Mouse (Mus musculus) MEL (cell line): ENCODE measurements at regions not wholly inside any gene's neighbourhood (a gene's known extent, or its start where the extent isn't known, plus 50 kb on each side); places are given as distances from the start of the nearest gene placed in this dataset.

Experiments
- CHD2 ChIP-seq: IDR thresholded peaks from 2 replicates; pipeline ENCODE4 v1.6.1; 2011; ENCODE audit warnings: low read length, improper control_type of control experiment
- CTCF ChIP-seq, 3 experiments: IDR thresholded peaks in 2 of 3; conservative IDR thresholded peaks in 1 of 3; 2 replicates each; pipeline ENCODE4 v1.5.1; 2011 to 2012; ENCODE audit warnings: low read length in 3 of 3, low read depth in 2 of 3, mild to moderate bottlenecking in 2 of 3, improper control_type of control experiment in 1 of 3, inconsistent platforms in 1 of 3, mixed read lengths in 1 of 3, moderate library complexity in 1 of 3; ENCODE audit not compliant: control insufficient read depth in 1 of 3, insufficient read depth in 1 of 3, poor library complexity in 1 of 3, severe bottlenecking in 1 of 3
- EP300 ChIP-seq, 2 experiments: IDR thresholded peaks; 2 replicates each; pipeline ENCODE4 v1.6.1; 2011; ENCODE audit warnings: improper control_type of control experiment in 2 of 2, low read length in 2 of 2, low read depth in 1 of 2, mild to moderate bottlenecking in 1 of 2
- ETS1 ChIP-seq: IDR thresholded peaks from 2 replicates; pipeline ENCODE4 v1.6.1; 2012; ENCODE audit warnings: low read depth, mild to moderate bottlenecking, inconsistent platforms, low read length, improper control_type of control experiment, moderate library complexity
- GATA1 ChIP-seq: IDR thresholded peaks from 2 replicates; pipeline ENCODE4 v1.6.1; 2011; ENCODE audit warnings: low read depth, low read length, improper control_type of control experiment
- HCFC1 ChIP-seq: IDR thresholded peaks from 2 replicates; pipeline ENCODE4 v1.6.1; 2012; ENCODE audit warnings: low read depth, mild to moderate bottlenecking, inconsistent platforms, low read length, improper control_type of control experiment, moderate library complexity
- KAT2A ChIP-seq: conservative IDR thresholded peaks from 2 replicates; pipeline ENCODE4 v1.6.1; 2012; ENCODE audit warnings: low read depth, low read length, improper control_type of control experiment, inconsistent platforms
- MAZ ChIP-seq: IDR thresholded peaks from 2 replicates; pipeline ENCODE4 v1.6.1; 2012; ENCODE audit warnings: low read depth, mild to moderate bottlenecking, inconsistent platforms, low read length, improper control_type of control experiment
- MEF2A ChIP-seq: IDR thresholded peaks from 2 replicates; pipeline ENCODE4 v1.6.1; 2014; ENCODE audit warnings: low read depth, mild to moderate bottlenecking, inconsistent platforms, low read length, improper control_type of control experiment; ENCODE audit not compliant: poor library complexity, insufficient replicate concordance, severe bottlenecking; ENCODE audit errors: extremely low read depth
- POLR2A ChIP-seq, 2 experiments: IDR thresholded peaks; 2 replicates each; pipeline ENCODE4 v1.6.1; 2011 to 2012; ENCODE audit warnings: low read length in 2 of 2, mild to moderate bottlenecking in 2 of 2, control low read depth in 1 of 2, improper control_type of control experiment in 1 of 2, low read depth in 1 of 2, moderate library complexity in 1 of 2; ENCODE audit not compliant: control insufficient read depth in 1 of 2, insufficient read depth in 1 of 2, poor library complexity in 1 of 2
- SIN3A ChIP-seq: IDR thresholded peaks from 2 replicates; pipeline ENCODE4 v1.6.1; 2012; ENCODE audit warnings: low read length, improper control_type of control experiment, inconsistent platforms
- TCF12 ChIP-seq: IDR thresholded peaks from 2 replicates; pipeline ENCODE4 v1.6.1; 2014; ENCODE audit warnings: low read depth, mild to moderate bottlenecking, inconsistent platforms, low read length, improper control_type of control experiment, moderate library complexity
- USF1 ChIP-seq: IDR thresholded peaks from 2 replicates; pipeline ENCODE4 v1.6.1; 2014; ENCODE audit warnings: low read depth, mild to moderate bottlenecking, inconsistent platforms, low read length, improper control_type of control experiment, moderate library complexity
- ZNF384 ChIP-seq: IDR thresholded peaks from 2 replicates; pipeline ENCODE4 v1.6.1; 2012; ENCODE audit warnings: low read depth, mild to moderate bottlenecking, inconsistent platforms, low read length, improper control_type of control experiment

- TF ChIP-seq CTCF (IDR thresholded peaks at IDR 0.05 in 2 of 3, conservative IDR thresholded peaks at IDR 0.05 in 1 of 3; ENCODE audit: control insufficient read depth in 1 of 3, insufficient read depth in 1 of 3, low read depth in 2 of 3, low read length in 3 of 3, poor library complexity in 1 of 3, severe bottlenecking in 1 of 3): no peak
- no peak for TF ChIP-seq SIN3A
- no peak for TF ChIP-seq MEF2A
- no peak for TF ChIP-seq ZNF384
- TF ChIP-seq TCF12: no peak
- TF ChIP-seq HCFC1: no peak
- TF ChIP-seq EP300 (IDR thresholded peaks at IDR 0.05; ENCODE audit: low read depth in 1 of 2, low read length in 2 of 2): no peak
- TF ChIP-seq MAZ: no peak
- no peak for TF ChIP-seq KAT2A
- no peak for TF ChIP-seq USF1
- TF ChIP-seq CHD2: no peak
- no peak for TF ChIP-seq GATA1
- no peak for TF ChIP-seq POLR2A (IDR thresholded peaks at IDR 0.05; ENCODE audit: control insufficient read depth in 1 of 2, insufficient read depth in 1 of 2, low read depth in 1 of 2, low read length in 2 of 2, poor library complexity in 1 of 2)
- no peak for TF ChIP-seq ETS1
Observed at GRCm38 (mm10) chr12:109832964-109833363, 232.8 kb upstream of the Rtl1 start.
